Mouse (Mus musculus): ENCODE measurements around the gene A030005K14Rik.

DNA sequence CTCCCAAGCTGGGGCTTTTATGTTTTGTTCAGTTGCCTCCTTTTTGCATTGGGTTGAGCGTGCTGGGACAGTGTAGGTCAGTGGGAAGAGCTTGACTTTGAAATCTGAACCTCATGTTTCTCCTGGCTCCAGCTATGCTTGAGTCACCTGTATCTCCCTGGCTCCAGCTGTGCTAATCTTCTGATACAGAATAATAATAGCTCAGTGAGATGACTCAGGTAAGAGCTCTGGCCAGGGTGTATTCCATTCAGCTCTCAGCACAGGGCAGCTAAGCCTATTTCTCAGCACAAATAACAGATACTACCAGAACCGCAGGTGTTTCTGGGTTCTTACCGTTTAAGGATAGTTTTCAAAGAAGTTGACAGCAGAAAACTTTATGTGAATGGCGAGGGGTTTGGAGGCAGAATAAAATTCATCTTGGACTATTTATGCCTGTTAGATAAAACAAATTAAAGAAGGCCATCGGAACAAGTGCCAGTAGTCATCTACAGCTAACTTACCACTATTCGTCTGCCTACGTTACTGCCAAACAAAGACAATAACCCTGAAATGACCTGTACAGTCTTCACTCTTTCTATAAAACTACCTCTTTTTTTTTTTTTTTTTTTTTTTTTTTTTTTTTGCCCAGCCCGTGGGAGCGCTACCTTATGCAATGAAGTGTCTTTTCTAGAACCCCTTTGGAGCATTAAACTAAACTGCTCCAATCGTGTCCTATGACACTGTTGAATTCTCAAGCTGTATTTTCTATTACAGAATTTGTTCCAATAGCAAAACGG is 22.1 kb downstream of the A030005K14Rik start:
- TF ChIP-seq MAX (IDR thresholded peaks at IDR 0.05) (no peak), CTCF (IDR thresholded peaks at IDR 0.05; ENCODE audit: control insufficient read depth, insufficient read depth, insufficient read length) (no peak)
